Mouse (Mus musculus) ES-Bruce4 (cell line): Measurements from ENCODE around the gene Trim10.

Experiments
- CTCF ChIP-seq: IDR thresholded peaks from one replicate; pipeline ENCODE4 v1.8.1; 2011; ENCODE audit warnings: low read depth, low read length
- POLR2A ChIP-seq: IDR thresholded peaks from one replicate; pipeline ENCODE4 v1.8.1; 2011; ENCODE audit warnings: low read length; ENCODE audit not compliant: insufficient read depth

- TF ChIP-seq POLR2A = no peak
- TF ChIP-seq CTCF = no peak
Measured at GRCm38 (mm10) chr17:36828488-36828887, 40.9 kb upstream of the Trim10 start.
